Comparison of ENCODE assay signal across 9 mouse cellular contexts in the genomic region with DNA sequence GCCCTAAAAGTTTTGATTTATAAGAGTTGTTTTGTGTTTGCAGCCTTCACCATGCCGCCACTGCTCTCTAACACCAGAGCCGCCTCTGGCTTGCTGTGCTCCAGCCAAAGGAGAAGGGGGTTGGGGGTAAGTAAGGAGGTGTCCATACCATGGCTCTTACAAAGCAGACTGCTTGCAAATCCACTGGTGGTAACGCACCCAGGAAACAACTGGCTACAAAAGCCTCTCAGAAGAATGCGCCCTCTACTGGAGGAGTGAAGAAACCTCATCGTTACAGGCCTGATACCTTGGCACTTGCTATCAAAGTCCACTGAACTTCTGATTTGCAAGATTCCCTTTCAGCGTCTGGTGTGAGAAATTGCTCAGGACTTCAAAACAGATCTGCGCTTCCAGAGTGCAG. TPM values are rescaled to one million over a fixed set of nuclear protein-coding genes. Genes with fewer than 3 reads are reported as not detected.
DNase-seq lines count a peak whose midpoint lies in the region; ATAC-seq and TF ChIP-seq lines count a peak whose summit lies in the region.
"Had no signal": no experiment of that assay in that cellular context is flagged by ENCODE, and none has a peak within 500 bp of the region (broad histone marks: within the 10 kb centered on the region; RNA-seq: fewer than 3 reads in every experiment).

No protein-coding gene starts in this region.

- H3K27me3 ChIP-seq in kidney, embryonic 16.5 days (ENCODE audit: insufficient read depth, low read length) = no peaks in the 10 kb centered on the region
- H3K27me3 ChIP-seq in CH12.LX (replicated peaks) = peaks cover 10% of the 10 kb centered on the region
- H3K27me3 ChIP-seq: hindbrain, embryonic 15.5 days had no signal

- TF ChIP-seq EP300 in CH12.LX (IDR thresholded peaks at IDR 0.05; ENCODE audit: low read length) = no peak

- H3K79me2 ChIP-seq in CH12.LX (replicated peaks; ENCODE audit: control insufficient read depth, extremely low read depth, insufficient read depth, poor library complexity, severe bottlenecking) = no peaks in the 10 kb centered on the region

- no peak overlapping the region for H3K4me2 ChIP-seq in kidney, embryonic 16.5 days (replicated peaks; ENCODE audit: low read depth, low read length)
- no peak overlapping the region for H3K4me2 ChIP-seq in CH12.LX (ENCODE audit: insufficient read depth, low read depth, poor library complexity, severe bottlenecking)
- H3K4me2 ChIP-seq: hindbrain, embryonic 15.5 days had no signal

- no peak for ATAC-seq in kidney, embryonic 16.5 days (ENCODE audit: low FRiP score, low TSS enrichment)

- H3K4me1 ChIP-seq in kidney, embryonic 16.5 days (ENCODE audit: insufficient read depth, low read length) = no peaks in the 10 kb centered on the region
- H3K4me1 ChIP-seq in CH12.LX (ENCODE audit: control insufficient read depth in 1 of 2, insufficient read depth in 2 of 2) = peaks cover 0 to 6% of the 10 kb centered on the region in 2 experiments; a peak in 2 of 4 replicates
- H3K4me1 ChIP-seq in cortical plate, adult 2 months (ENCODE audit: control insufficient read depth, insufficient read depth, low read length) = no peaks in the 10 kb centered on the region

- no peak overlapping the region for H3K4me3 ChIP-seq in kidney, embryonic 16.5 days (ENCODE audit: low read length)
- H3K4me3 ChIP-seq in CH12.LX (replicated peaks in 1 of 3; ENCODE audit: low read depth in 2 of 3, low read length in 2 of 3, poor library complexity in 1 of 3) = no peak overlapping the region
- no peak overlapping the region for H3K4me3 ChIP-seq in cortical plate, adult 2 months (ENCODE audit: insufficient read depth, low read length)
- H3K4me3 ChIP-seq: hindbrain, embryonic 15.5 days had no signal

- no peaks in the 10 kb centered on the region for H3K9me3 ChIP-seq in kidney, embryonic 16.5 days (ENCODE audit: low read length)
- H3K9me3 ChIP-seq in CH12.LX (replicated peaks; ENCODE audit: low read length) = peaks cover 2% of the 10 kb centered on the region
- H3K9me3 ChIP-seq: hindbrain, embryonic 15.5 days had no signal

- no peak overlapping the region for H3K9ac ChIP-seq in kidney, embryonic 16.5 days (replicated peaks; ENCODE audit: low read length)
- H3K9ac ChIP-seq in CH12.LX (ENCODE audit: insufficient read depth, low read depth) = no peak overlapping the region
- H3K9ac ChIP-seq: hindbrain, embryonic 15.5 days had no signal

- DNase-seq in kidney, adult 18-20 months = peak; percentile 19
- peak; percentile 50 for DNase-seq in CH12.LX (ENCODE audit: extremely low read depth)
- peak; percentile 18 for DNase-seq in lung, postnatal 25 days (ENCODE audit: low spot score)
- DNase-seq in right cerebral cortex, postnatal 36 days (ENCODE audit: low spot score in 2 of 2) = no peak
- DNase-seq in urinary bladder, adult 2 months (ENCODE audit: low spot score) = no peak
- no peak for DNase-seq in left cerebral cortex, adult 11 months (ENCODE audit: low spot score)

- no peaks in the 10 kb centered on the region for H3K36me3 ChIP-seq in kidney, embryonic 16.5 days (ENCODE audit: insufficient read depth, low read length)
- no peaks in the 10 kb centered on the region for H3K36me3 ChIP-seq in CH12.LX (replicated peaks in 1 of 2; ENCODE audit: control insufficient read depth in 1 of 2, insufficient read depth in 1 of 2, low read length in 1 of 2)
- H3K36me3 ChIP-seq: hindbrain, embryonic 15.5 days had no signal

- TF ChIP-seq RAD21 in CH12.LX (IDR thresholded peaks at IDR 0.05; ENCODE audit: low read depth, low read length) = peak; percentile 6

- TF ChIP-seq CTCF in CH12.LX (conservative IDR thresholded peaks at IDR 0.05 in 1 of 2, IDR thresholded peaks at IDR 0.05 in 1 of 2; ENCODE audit: low read depth in 2 of 2, low read length in 2 of 2) = peak; percentile 42 to 66; a peak in 3 of 4 replicates
- TF ChIP-seq CTCF in cortical plate, adult 2 months (IDR thresholded peaks at IDR 0.05; ENCODE audit: extremely low read depth, insufficient read depth, low read length) = peak; percentile 54

- WGBS in kidney, embryonic 16.5 days = 22% methylated on average over 7 of the region's 7 CpGs

- in situ Hi-C loops in CH12.LX (cut with MboI; ENCODE audit: low pct_ligation_motif_present, low pct_unique_long_range_greater_than_20kb, low sequenced_read_pairs) = no loop called here

- no peak overlapping the region for H3K27ac ChIP-seq in kidney, embryonic 16.5 days (ENCODE audit: low read length)
- no peak overlapping the region for H3K27ac ChIP-seq in CH12.LX (ENCODE audit: insufficient read depth, low read depth)
- H3K27ac ChIP-seq in cortical plate, adult 2 months (ENCODE audit: insufficient read depth, low read length) = no peak overlapping the region
- H3K27ac ChIP-seq: hindbrain, embryonic 15.5 days had no signal

- TF ChIP-seq POLR2A in CH12.LX (IDR thresholded peaks at IDR 0.05; ENCODE audit: low read depth, low read length) = no peak
- no peak for TF ChIP-seq POLR2A in cortical plate, adult 2 months (IDR thresholded peaks at IDR 0.05; ENCODE audit: extremely low read depth, insufficient read depth, low read length)

- dilution Hi-C loops in CH12.LX (cut with MboI; ENCODE audit: extremely low pct_ligation_motif_present, extremely low pct_unique_long_range_greater_than_20kb, low sequenced_read_pairs) = no loop called here

TF ChIP-seq in CH12.LX, 34 proteins besides CTCF, POLR2A, EP300 and RAD21:
- TF ChIP-seq UBTF (IDR thresholded peaks at IDR 0.05; ENCODE audit: low read depth, low read length) (no peak), JUND (conservative IDR thresholded peaks at IDR 0.05; ENCODE audit: low read depth, low read length) (no peak), IRF4 (IDR thresholded peaks at IDR 0.05; ENCODE audit: low read depth, low read length) (no peak), SMC3 (IDR thresholded peaks at IDR 0.05; ENCODE audit: low read depth, low read length) (peak; percentile 22; the same call in 1 of the 2 replicates), E2F4 (IDR thresholded peaks at IDR 0.05; ENCODE audit: insufficient replicate concordance, low read depth, low read length) (no peak)

RNA-seq across cellular contexts. Expression of a gene that starts 5.9 kb away (rescaled TPM):
- polyA plus RNA-seq in kidney, embryonic 16.5 days (2015; fragmentation: Nextera tagmentation; extraction: Ambion mirVana) = 35.5 and 45.6 TPM in 2 replicates
- total RNA-seq in CH12.LX (2012; rRNA removed) (9.7 and 12.5 TPM in 2 replicates), CH12.LX (2014; rRNA removed) (10.7 and 11.3 TPM in 2 replicates)
- polyA plus RNA-seq in CH12.LX (2012; ENCODE audit: insufficient read length, low read depth) = 46.0 and 50.3 TPM in 2 replicates
- 38.5 and 39.7 TPM in 2 replicates for polyA plus RNA-seq in cortical plate, adult 2 months (2012; rRNA removed)
- polyA plus RNA-seq in urinary bladder, adult 2 months (2012; rRNA removed) = 17.4 and 21.7 TPM in 2 replicates

RNA-seq across cellular contexts. Expression of a gene that starts 6.4 kb away (rescaled TPM):
- 52.9 and 57.2 TPM in 2 replicates for polyA plus RNA-seq in kidney, embryonic 16.5 days (2015; fragmentation: Nextera tagmentation; extraction: Ambion mirVana)
- total RNA-seq in CH12.LX (2012; rRNA removed) = 25.1 and 33.2 TPM in 2 replicates
- 53.6 and 64.5 TPM in 2 replicates for total RNA-seq in CH12.LX (2014; rRNA removed)
- 35.6 and 38.7 TPM in 2 replicates for polyA plus RNA-seq in CH12.LX (2012; ENCODE audit: insufficient read length, low read depth)
- 21.0 and 21.5 TPM in 2 replicates for polyA plus RNA-seq in cortical plate, adult 2 months (2012; rRNA removed)
- polyA plus RNA-seq in urinary bladder, adult 2 months (2012; rRNA removed) = 18.4 and 20.0 TPM in 2 replicates

RNA-seq across cellular contexts. Expression of a gene that starts 50.7 kb away (rescaled TPM):
- polyA plus RNA-seq in kidney, embryonic 16.5 days (2015; fragmentation: Nextera tagmentation; extraction: Ambion mirVana) = 28.9 and 31.2 TPM in 2 replicates
- total RNA-seq in CH12.LX (2012; rRNA removed) (22.0 and 24.5 TPM in 2 replicates), CH12.LX (2014; rRNA removed) (49.6 and 53.6 TPM in 2 replicates)
- 22.3 and 30.1 TPM in 2 replicates for polyA plus RNA-seq in CH12.LX (2012; ENCODE audit: insufficient read length, low read depth)
- polyA plus RNA-seq in cortical plate, adult 2 months (2012; rRNA removed) = 1.1 and 1.4 TPM in 2 replicates
- polyA plus RNA-seq in urinary bladder, adult 2 months (2012; rRNA removed) = 2.5 and 3.6 TPM in 2 replicates

RNA-seq across cellular contexts. Expression of a gene that starts 50.9 kb away (rescaled TPM):
- polyA plus RNA-seq in kidney, embryonic 16.5 days (2015; fragmentation: Nextera tagmentation; extraction: Ambion mirVana) = 73.2 and 78.0 TPM in 2 replicates
- total RNA-seq in CH12.LX (2012; rRNA removed) = 25.0 and 29.0 TPM in 2 replicates
- total RNA-seq in CH12.LX (2014; rRNA removed) = 92.7 and 107 TPM in 2 replicates
- polyA plus RNA-seq in CH12.LX (2012; ENCODE audit: insufficient read length, low read depth) = 39.9 and 41.1 TPM in 2 replicates
- 0.30 and 0.61 TPM in 2 replicates for polyA plus RNA-seq in cortical plate, adult 2 months (2012; rRNA removed)
- 1.6 TPM in 2 replicates for polyA plus RNA-seq in urinary bladder, adult 2 months (2012; rRNA removed)

Comparison
In these comparisons a context has a peak if more than half of its experiments do, and no peak if none do; other contexts are left out.
1. DNase-seq: peak in kidney, adult 18-20 months (single experiment), CH12.LX (single experiment) and lung, postnatal 25 days (single experiment); none in right cerebral cortex, postnatal 36 days (0 of 2), urinary bladder, adult 2 months (single experiment) and left cerebral cortex, adult 11 months (single experiment).